Mouse (Mus musculus) right cerebral cortex, postnatal 14 days (tissue): ENCODE results near the gene Prcp.

Experiments
- DNase-seq: peaks from one replicate; pipeline ENCODE4 v3.0.0; 2022

Gene Prcp

DNA sequence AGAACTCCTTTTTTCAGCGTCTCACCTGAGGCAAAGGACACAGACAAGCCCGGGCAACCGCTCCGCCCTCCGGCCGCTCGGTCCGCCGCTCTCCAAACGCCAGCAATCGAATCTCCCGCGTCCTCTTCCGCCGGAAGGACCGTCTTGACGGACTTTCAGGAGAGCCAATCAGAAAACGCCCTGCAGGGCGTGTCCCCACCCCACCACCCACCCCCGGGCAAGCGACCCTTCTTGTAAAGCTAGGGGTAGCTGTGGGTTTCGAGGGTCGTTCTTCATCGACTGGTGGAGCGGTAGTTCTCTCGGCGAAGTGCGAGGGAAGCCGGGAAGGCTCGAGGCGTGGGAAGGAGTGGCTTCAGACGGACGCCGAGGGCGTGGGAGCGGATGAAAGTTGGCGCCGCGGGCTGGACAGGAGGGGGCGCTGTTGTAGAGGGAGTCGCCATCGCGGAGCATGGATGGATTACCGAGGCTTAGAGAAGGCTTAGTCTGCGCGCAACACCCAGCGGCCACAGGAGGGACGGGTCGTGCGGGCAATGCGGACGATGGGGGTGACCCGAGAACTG is at the start of gene Prcp, which contains the start of gene Ddias:
Prcp (plus strand) TSS at position 355 of the 560 bp plus-strand sequence.
Ddias (minus strand) TSS at position 132 of the 560 bp plus-strand sequence.
- peak; percentile 94 for DNase-seq

DNA sequence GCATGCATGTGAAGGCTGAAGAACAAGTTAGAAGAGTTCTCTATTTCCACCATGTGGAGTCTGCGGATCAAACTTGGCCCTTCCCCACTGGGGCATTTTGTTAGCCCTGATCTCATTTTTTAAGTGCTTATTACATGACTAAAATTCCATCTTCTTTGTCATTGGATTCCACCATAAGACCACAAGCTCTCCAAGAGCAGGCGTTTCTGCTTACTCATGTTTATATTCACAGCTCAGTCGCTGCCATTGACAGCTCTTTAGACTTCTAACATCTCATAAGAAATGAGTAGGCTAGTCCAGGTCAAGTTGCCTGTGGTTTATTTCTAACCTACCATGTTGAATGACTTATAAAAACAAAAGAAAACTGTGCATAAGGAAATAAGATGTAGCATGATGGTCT is 48.0 kb upstream of the Prcp start:
- DNase-seq, result no peak

DNA sequence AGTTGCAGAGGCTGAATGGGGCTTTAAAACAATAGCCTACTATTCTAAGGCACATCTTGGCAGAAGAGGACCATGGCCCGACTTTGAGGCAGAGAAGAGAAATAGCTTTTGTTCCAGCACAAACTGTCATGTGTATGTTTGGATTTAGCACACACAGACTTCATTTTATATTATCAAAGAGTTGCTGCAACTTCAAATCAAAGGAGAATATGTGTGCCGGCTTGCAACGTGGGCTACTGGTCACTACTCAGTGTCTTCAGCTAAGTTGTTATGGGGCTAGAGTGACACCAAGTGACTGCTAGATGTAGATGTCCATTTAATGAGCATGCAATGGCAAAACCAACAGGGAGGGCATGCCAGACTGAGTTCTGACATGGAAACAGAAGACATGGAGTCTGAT is 46.3 kb upstream of the Prcp start:
- DNase-seq, result no peak

DNA sequence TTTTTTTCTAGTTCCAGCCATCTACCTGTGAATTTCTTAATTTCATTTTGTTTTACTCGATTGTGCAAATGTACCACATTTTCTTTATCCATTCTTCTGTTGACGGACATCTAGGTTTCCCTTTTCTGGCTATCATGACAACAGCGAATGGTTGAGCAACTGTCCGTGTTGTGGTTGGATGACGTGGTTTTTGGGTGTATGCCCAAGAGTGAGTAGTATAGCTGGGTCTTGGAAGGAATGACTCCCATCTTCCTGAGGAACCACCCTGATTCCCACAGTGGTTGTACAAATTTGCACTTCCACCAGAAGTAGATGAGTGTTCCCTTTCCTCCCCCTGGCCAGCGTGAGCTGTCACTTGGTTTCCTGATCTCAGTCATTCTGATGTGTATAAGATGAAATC is 41.9 kb upstream of the Prcp start:
- no peak for DNase-seq

DNA sequence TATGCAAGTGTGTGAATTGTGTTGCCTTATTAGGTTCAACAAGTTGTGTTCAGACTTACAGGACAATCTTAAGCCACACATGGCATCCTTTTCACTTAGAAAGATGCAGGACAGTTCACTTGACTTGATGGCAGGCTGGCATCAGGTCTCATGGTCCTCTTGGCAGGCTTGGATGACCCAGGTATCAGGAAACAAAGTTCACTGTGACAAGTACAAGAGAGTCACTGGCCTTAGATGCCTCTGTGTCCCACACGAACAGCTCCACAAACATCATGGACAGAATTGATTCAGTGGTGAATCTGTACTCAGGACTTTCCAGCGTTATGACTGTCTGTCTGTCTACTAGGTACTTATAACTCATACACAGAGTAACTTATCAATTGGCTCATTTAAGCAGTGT is 39.9 kb upstream of the Prcp start:
- no peak for DNase-seq

DNA sequence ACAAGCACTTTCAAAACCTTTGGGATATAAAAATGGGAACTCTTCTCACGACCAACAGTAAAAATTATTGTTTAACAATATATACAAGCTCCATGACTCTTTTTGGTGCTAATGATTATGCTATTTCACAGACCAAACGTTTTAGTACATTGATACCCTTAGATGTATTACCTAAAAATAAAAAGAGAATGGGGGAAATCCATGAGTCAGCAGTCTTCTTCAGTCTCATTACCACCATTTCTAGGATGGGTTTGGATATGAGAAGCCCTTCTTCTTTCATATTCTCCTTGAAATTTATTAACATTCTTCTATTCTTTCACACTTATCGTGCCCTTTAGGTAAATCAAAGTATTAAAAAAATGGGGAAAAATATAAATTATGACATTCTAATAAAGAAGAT is 37.8 kb upstream of the Prcp start:
- DNase-seq, result no peak

DNA sequence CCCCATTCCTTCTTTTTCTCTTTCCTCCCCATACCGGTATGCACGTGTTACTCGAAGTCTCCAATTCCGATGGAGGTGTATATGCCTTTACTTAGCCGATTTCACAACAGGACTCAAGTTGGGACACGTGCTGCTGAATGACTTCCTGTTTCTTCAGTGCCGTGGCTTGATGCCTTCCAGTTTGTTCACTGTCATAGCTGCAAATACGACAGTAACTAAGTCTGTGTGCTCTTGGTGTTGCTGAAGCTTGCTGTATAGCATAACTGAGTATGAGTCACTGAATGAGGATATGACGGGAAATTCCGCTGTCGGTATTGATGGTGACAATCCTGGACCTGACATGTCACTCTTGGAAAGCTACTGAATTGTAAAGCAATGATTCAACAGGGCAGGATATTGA is 37.0 kb upstream of the Prcp start:
- no peak for DNase-seq

DNA sequence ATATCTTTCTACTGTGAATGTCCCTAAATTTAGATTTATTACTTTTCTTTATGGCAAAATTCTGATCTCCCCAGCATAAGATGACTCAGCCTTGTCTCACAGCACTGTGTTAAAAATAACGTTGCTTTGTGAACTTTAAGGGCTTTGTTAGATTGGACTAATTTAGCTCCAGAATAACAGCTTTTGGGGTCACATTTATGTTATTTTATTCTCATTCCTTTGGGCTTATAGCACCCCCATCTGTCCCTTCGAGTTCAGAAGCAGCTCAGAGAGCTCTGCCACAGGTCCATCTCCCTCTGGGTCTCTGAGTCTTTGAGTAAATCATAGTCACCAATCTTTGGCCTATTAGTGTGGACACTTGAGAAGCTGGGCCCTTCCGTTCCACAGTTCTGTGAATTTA is 36.4 kb upstream of the Prcp start:
- no peak for DNase-seq

DNA sequence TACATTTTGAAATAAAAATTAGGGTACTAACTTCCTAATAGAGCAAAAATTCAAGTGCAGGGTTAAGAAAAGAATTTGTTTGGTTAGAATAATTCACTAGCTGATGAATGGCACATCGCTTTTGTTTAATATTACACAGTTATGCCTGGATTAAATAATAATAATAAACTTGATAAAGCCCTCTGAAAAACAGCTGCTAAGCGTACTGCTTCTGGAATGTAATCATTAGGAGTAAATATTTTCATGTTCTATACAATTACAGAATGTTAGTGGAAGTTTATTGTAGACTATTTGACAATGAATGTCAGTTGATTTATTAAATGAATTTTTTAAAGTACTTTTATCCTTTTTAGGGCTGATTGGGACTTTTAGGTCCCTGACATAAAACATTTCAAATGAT is 32.0 kb upstream of the Prcp start:
- DNase-seq, result no peak

DNA sequence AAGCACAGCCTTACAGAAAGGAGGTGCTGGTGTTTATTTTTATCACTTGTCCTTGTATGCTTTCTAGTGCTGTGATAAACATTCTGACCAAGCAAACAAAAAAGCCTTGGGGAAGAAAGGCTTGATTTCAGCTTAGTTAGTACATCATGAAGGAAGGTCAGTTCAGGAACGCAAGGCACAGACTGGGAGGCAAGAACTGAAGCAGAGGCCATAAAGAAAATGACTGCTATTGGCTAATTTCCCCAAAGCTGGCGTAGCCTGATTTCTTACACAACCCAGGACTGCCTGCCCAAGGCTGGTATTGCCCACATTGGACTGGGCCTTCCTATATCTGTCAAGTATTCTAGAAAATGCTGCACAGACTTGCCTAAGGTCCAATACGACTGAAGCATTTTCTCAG is 26.0 kb upstream of the Prcp start:
- no peak for DNase-seq

DNA sequence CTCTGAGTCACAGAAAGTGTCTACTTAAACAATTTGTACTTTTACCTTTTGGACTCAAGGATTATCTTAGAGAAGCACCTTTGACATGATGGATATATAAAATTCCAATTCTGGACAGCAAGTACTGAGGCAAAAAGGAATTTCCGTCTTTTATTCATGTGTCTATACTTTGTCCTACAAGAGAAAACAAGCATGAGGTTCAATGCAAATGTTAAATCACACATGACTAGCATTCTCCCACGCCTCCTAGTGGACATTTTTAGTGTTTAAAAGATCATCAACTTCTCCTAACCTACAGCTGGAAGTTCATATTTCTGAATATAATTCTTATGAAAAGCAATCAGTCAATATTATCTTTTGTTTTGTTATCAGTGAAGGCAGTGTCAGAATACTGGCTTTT is 7.7 kb upstream of the Prcp start:
- DNase-seq, result no peak

DNA sequence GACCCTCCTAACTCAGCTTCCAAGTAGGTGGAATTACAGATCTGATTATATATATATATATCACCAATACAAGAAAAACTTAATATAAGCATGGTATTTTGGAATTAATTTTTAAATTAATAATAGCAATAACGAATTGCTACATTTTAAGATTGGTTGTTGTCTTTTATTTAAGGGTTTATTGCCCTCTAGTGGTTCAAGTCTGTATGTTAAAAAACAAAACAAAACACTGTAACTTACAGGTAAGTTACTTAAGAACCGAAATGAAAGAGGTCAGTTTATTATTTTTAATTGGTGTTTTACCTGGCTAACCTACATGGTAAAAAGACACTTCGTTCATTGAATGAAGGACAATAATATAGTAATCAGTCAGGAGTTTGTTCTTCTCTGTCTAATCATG is 4.1 kb upstream of the Prcp start:
- no peak for DNase-seq

DNA sequence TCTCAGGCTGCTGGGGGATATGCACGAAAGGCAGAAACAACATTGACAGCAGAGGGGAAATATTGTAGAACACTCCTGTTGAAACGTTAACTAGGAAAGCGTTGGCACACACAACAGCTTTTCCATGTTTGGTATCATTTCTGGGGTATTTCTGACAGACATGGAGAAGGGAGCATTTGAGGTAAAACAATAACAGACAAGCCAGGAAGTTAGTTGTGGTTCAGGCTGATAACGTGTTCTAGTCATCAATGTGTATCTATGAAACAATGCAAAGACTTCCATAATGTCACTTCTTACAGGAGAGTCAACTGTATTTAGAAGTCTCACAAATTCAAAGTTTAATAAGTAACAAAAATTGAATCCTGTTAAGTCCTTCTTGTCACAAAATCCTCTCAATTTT is 2.7 kb upstream of the Prcp start:
- no peak for DNase-seq

DNA sequence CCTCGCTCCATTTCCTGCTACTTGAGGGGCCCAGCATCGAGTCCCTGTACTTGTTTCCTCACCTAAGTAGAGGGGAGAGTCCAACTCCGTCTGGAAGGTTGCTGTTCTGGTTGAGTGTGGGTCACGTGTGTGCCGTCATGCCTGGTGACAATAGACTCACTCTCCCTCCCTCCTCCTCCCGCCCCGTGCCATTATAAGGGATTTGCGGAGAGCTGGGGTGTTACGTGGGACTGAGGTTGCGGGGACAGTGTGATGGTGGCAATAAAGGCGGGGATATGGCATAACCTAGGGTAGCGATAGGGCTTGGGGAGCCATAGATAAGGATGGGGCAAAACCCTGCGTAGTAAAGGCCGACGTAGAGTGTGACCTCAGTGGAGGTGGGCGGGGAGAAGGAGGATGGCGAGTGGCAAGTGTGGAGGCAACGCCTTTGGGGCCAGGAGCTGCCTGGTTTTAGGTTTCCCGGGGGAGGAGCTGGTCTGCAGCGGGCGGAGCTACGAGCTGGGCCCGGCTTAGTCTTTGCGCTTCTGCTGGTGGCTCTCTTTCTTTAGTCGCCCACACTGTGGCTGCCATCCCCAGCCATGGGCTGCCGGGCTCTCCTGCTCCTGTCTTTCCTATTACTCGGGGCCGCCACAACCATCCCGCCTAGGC is 615 bp downstream of the Prcp start:
- peak; percentile 80 for DNase-seq

DNA sequence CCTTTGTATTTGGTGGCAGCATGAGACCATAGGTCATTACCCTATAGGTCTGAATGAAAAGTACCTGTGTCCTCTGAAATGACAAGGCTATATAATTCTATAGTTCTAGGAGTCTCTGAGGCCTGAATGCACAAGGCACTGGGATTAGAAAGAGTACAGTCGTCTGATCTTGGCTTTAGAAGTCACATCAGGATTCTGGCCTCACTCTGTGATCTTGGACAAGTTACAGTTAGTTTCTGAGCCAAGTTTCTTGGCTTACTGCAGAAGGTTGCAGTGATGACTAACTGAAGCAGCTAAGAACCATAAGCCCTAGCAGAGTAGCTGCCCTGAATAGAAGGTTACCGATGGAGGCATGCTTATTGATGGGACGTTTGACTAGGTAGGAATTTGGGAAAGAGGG is 1.8 kb downstream of the Prcp start:
- DNase-seq, result no peak

DNA sequence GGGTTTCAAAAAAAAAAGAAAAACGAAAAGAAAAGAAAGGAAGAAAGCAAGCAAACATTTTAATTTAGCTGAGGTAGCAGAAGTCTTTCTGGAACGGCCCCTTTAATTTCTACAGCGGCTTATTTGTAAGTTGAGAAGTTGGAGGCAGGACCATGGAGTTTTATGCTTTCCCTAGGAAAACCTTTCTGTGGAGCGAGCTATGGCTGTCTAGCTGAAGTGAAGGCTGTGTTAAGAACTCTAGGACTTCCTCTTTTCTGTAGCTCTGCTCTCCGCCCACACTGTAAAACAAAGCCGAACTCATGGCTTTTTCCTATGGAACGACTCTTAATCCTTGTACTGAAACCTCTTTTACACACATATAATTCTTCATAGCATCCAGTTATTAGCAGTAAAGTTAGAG is 2.3 kb downstream of the Prcp start:
- DNase-seq, result no peak

DNA sequence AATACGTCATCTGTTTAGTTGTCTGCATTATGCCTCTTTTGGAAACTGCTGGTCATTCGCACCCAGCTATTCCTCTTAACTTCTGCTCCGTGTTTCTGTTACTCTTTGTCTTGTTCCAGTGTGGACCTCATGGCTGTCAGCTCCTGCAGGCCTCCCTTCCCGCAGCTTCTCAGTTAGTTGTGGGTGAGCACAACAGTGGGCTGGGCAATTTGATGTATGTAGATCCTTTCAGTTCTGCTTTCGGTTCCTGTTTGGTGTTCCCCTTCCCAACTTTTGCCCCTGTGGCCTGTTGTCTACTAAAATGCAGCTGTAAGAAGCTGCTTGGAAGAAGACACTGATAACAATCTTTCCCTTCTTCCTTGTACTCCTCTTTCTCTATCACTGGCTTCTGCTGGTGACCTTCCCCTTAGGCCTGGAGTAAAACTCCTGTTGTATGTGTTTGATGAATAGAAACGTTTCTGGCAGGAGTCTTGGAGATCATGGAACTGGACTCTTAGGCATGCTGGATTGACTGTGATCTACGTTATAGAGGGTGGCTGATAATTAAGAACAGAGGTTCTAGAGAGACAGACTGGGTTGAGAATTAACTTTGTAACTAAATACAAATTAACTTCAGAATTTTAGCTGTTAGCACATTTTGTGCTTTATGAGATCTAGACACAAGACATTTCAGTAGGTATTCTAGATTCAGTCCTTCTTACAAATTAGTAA is 4.5 kb downstream of the Prcp start:
- DNase-seq, result no peak

DNA sequence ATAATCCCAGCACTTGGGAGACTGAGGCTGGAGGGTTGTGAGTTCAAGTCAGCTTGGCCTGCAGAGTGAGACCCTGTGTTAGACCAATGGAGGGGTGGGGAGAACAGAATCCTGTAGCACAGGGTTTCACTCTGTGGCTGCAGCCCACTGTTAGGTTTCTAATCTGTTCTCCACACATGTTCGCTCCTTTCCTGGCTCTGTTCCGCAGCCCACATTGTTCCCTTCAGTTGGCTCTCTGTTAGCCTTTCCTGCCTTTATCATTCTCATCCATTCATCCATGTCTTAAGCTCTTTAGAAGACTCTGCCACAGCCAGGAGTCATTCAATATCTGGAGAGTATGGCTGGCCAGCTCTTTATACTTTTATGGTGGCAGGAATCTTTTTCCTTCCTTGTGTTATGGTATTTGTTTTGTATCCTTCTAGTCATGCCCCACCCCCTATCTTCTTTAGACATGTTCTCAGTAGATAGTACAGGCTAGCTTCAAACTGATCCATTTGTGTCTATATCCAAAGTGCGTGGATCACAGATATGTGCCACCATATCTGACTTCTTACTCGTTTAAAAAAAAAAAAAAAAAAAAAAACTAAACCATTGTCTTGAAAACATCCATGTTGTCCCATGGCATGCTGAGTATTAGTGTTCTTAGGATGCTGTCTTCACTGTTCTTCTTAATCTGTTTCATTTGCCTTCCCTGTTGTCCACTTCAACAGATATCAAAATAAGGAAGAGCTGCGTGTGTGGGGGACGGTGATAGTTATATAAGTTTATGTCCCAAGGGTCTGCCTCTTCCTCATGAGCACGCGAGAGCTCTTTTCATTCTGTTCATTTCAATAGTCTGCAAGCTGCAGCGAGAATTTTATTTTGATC is 9.8 kb downstream of the Prcp start:
- no peak for DNase-seq

DNA sequence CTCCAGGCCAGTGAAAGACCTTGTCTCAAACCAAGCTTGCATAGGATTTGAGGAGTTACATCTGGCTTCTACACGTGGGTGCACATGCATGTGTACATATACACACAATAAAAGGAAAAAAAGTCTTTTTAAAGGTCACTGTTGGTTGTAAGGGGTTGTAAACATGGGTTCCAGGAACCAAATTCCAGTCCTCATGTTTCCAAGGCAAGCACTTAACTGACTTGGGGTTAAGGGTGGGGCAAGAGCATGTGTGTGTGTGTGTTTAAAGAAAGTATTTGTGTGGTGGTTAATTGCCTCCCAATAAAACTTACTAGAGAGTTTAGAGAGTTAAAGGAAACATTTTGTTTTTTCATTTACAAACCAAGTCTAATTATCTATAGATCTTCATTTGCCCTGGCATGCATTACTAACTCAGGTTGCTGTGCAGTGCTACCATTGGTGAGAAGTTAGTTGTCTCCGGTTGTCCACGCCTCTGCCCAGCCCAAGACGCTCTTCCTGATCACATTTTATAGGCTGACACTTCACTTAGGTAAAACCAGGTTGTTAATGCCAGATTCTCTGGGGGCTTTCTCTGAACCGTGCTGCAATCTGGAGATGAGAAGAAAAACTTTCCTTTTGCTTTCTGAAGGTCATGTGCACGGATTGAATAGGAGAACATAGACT is 10.9 kb downstream of the Prcp start:
- no peak for DNase-seq

DNA sequence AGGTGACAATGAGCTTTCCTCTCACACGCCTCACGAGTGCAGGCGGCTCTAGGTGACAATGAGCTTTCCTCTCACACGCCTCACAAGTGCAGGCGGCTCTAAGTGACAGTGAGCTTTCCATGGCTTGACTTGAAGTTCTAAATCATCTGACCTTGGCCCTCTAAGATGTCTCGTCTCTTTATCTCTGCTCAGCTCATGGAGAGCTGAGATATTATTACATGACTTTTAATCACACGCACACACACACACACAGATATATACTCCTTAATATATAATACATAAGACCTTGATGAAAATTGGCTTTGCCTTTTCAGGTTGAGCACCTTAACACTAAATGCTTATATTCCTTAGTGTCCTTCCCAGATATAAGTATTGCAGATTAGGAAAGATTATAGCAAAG is 12.5 kb downstream of the Prcp start:
- DNase-seq, result no peak

DNA sequence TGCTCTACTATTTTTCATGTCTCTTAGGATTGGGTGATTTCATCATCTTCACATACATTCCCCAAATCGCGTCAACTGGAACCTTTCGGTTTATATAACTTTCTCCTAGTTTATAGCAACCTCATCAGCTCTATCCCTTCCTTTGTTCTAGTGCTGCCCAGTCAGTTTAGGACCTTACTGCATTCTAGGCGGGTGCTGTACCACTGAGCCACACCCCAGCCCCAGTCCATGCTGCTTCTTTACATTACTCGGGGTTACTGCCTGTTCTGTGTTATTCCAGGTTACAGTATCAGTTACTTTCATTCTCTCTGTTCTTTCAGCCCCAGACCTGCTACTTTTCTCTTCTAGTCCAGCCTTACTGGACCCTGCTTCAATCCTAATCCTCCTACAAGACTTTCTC is 13.0 kb downstream of the Prcp start:
- no peak for DNase-seq

DNA sequence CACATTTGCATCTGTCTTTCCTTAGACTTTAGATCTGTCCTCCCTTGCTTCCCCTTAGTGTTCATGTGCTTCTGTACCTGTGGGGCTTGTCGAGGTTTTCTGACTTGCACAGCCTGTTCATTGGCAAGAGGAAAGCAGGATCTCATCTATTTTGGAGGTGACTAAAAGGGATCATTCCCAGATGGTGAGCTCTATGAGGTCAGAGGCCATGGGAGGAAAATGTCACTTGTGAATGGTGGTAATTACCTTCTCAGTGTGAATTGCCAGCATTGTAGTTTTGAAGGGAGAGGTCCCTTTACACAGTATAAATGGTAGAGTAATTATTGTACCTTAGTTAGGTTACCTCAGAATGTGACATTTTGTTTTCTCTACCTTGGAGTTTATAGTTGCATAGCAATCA is 15.9 kb downstream of the Prcp start:
- no peak for DNase-seq

DNA sequence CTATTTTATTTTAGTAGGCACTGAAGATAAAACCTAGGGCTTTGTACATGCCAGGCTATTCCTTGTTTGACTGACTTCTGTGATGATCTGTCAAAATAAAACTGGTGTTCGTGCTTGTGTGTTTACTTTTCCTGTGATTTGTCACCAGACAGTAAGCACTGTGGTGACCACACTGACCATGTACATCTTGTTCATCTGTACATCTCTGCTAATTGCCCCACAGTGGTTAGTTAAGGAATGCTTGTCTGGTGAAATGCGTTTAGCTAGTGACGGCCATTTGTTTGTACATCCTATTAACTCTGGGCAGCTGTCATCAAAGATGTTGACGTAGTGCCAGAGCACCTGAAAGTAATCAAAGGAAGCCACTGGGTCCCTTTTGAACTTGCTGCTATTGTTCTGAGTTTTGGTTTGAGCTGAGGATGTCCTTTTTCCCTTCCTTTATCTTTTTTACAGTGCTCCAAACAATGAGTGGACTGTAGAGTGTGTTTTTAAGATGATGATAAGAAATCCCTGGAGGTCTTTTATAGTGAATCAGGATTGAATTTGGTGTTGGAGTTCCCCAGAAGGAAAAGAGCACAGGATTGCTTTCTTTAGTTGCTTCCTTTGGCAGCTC is 16.5 kb downstream of the Prcp start:
- no peak for DNase-seq
